Mouse (Mus musculus) limb, embryonic 15.5 days (tissue): ENCODE data around the gene Olfr699. TPM values are rescaled to one million over a fixed set of nuclear protein-coding genes. Genes with fewer than 3 reads are reported as not detected.

Experiments used
- polyA plus RNA-seq: library from polyadenylated mRNA; unstranded; fragments of >200 nt; fragmentation: Nextera tagmentation; extraction: Ambion mirVana; gene quantifications from 2 replicates; pipeline ENCODE4 v1.2.1, GENCODE M21; 2015

Olfr699 gene
- polyA plus RNA-seq, 1 experiment from 2014 or later: not detected

Other genes with a start within 250 kb of the Olfr699 start
- not detected in 2 replicates for gene Olfr693, start 112.6 kb downstream of the Olfr699 start, polyA plus RNA-seq
- gene Olfr694, start 101.4 kb downstream of the Olfr699 start, polyA plus RNA-seq: not detected in 2 replicates
- not detected in 2 replicates for gene Olfr695, start 76.8 kb downstream of the Olfr699 start, polyA plus RNA-seq
- not detected in 2 replicates for gene Olfr697, start 50.8 kb downstream of the Olfr699 start, polyA plus RNA-seq
- gene Olfr698, start 37.8 kb downstream of the Olfr699 start, polyA plus RNA-seq: not detected in 2 replicates
- gene Olfr700, start 15.6 kb upstream of the Olfr699 start, polyA plus RNA-seq: not detected in 2 replicates
- gene Olfr701, start 20.9 kb upstream of the Olfr699 start, polyA plus RNA-seq: not detected in 2 replicates
- not detected in 2 replicates for gene Olfr702, start 40.7 kb upstream of the Olfr699 start, polyA plus RNA-seq
- gene Olfr703, start 50.2 kb upstream of the Olfr699 start, polyA plus RNA-seq: not detected in 2 replicates
- not detected in 2 replicates for gene Olfr704, start 70.0 kb upstream of the Olfr699 start, polyA plus RNA-seq
- not detected in 2 replicates for gene Olfr705, start 83.7 kb upstream of the Olfr699 start, polyA plus RNA-seq
- not detected in 2 replicates for gene Olfr706, start 95.0 kb upstream of the Olfr699 start, polyA plus RNA-seq
- not detected in 2 replicates for gene Olfr707, start 108.0 kb upstream of the Olfr699 start, polyA plus RNA-seq
- gene Olfr1532-ps1, start 114.8 kb upstream of the Olfr699 start, polyA plus RNA-seq: not detected in 2 replicates
- not detected in 2 replicates for gene Olfr709-ps1, start 139.0 kb upstream of the Olfr699 start, polyA plus RNA-seq
- gene Olfr710, start 155.1 kb upstream of the Olfr699 start, polyA plus RNA-seq: not detected in 2 replicates
- not detected in 2 replicates for gene Olfr6, start 170.7 kb upstream of the Olfr699 start, polyA plus RNA-seq
- gene Olfr711, start 182.3 kb upstream of the Olfr699 start, polyA plus RNA-seq: not detected in 2 replicates
- gene Olfr2, start 212.9 kb upstream of the Olfr699 start, polyA plus RNA-seq: not detected in 2 replicates
- gene Olfr713, start 238.0 kb upstream of the Olfr699 start, polyA plus RNA-seq: not detected in 2 replicates